Mouse (Mus musculus): ENCODE results near the gene Olfr976.

DNA sequence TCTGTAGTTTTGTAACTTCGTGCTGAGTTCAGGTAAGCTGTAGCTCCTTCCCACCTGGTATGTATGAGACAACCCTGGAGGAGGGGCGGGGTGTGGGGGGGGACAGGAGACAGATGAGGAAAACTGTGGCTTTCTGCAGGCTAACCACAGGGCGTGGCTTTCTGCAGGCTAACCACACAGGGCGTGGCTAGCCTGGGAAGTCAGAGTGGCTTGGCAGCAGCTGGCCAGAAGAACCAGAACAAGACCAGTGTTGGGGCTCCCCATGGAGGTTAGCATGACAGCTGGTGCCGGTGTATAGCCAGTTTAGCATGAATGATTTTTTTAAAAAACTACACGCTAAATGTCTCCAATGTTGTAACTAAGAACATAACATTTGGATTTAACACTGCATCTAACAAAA is 55.8 kb downstream of the Olfr976 start:
- no peak for TF ChIP-seq CTCF (conservative IDR thresholded peaks at IDR 0.05; ENCODE audit: low read length)
- no peak for TF ChIP-seq NANOG (IDR thresholded peaks at IDR 0.05; ENCODE audit: borderline replicate concordance, low read length)
- TF ChIP-seq POU5F1 (IDR thresholded peaks at IDR 0.05; ENCODE audit: borderline replicate concordance, low read length) = no peak

Data from E14TG2a.4 (cell line).